15 mouse cellular contexts compared by ENCODE assay signal in the genomic region with DNA sequence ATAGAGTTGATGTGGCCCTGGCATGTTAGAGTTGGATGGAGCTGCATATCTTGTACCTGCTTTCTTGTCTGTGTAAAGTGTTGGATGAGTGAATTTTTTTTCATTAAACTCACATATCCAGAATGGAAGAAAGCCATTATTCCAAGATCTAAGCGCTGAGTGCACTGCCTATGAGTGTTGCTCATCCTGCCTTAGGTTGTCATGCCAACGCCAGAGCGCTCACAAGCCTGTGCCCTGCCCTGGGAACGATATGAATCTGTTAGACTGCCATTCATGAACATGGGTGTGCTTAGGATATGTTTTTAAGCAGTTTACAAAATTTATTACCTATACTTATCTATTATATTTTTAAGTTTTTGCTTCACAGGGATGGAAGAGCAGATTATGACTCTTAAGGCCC.
DNase-seq lines count a peak whose midpoint lies in the region; ATAC-seq and TF ChIP-seq lines count a peak whose summit lies in the region.
"Had no signal": no experiment of that assay in that cellular context is flagged by ENCODE, and none has a peak within 500 bp of the region (broad histone marks: within the 10 kb centered on the region; RNA-seq: fewer than 3 reads in every experiment).

No protein-coding gene starts in this region.

- ATAC-seq in neural tube, embryonic 11.5 days (ENCODE audit: insufficient read depth, low FRiP score, low TSS enrichment) = 0 out of 2 replicates have a peak, but pooled peaks have one; percentile 60
- ATAC-seq in neural tube, embryonic 15.5 days (ENCODE audit: low FRiP score) = no peak; the same call in 1 of the 2 replicates
- ATAC-seq in hindbrain, postnatal 0 days = peak; percentile 79
- peak; percentile 87 for ATAC-seq in midbrain, postnatal 0 days (ENCODE audit: low FRiP score)

- no peak overlapping the region for H3K4me2 ChIP-seq in neural tube, embryonic 11.5 days (ENCODE audit: low read depth)
- no peak overlapping the region for H3K4me2 ChIP-seq in neural tube, embryonic 15.5 days
- H3K4me2 ChIP-seq in hindbrain, postnatal 0 days (ENCODE audit: low read depth, low read length) = no peak overlapping the region
- H3K4me2 ChIP-seq in midbrain, postnatal 0 days (ENCODE audit: low read depth, low read length, poor library complexity, severe bottlenecking) = no peak overlapping the region
- H3K4me2 ChIP-seq: lung, embryonic 15.5 days had no signal

- H3K36me3 ChIP-seq in neural tube, embryonic 11.5 days (ENCODE audit: control insufficient read depth, insufficient read depth, low read length) = no peaks in the 10 kb centered on the region
- H3K36me3 ChIP-seq in neural tube, embryonic 15.5 days = no peaks in the 10 kb centered on the region
- H3K36me3 ChIP-seq in hindbrain, postnatal 0 days (ENCODE audit: insufficient read depth, low read length) = no peaks in the 10 kb centered on the region
- no peaks in the 10 kb centered on the region for H3K36me3 ChIP-seq in midbrain, postnatal 0 days (ENCODE audit: insufficient read depth, low read length)
- H3K36me3 ChIP-seq: lung, embryonic 15.5 days had no signal

- H3K9me3 ChIP-seq in neural tube, embryonic 11.5 days (ENCODE audit: control insufficient read depth, low read length) = no peaks in the 10 kb centered on the region
- H3K9me3 ChIP-seq in neural tube, embryonic 15.5 days (replicated peaks) = no peaks in the 10 kb centered on the region
- H3K9me3 ChIP-seq in hindbrain, postnatal 0 days (ENCODE audit: low read length) = no peaks in the 10 kb centered on the region
- no peaks in the 10 kb centered on the region for H3K9me3 ChIP-seq in midbrain, postnatal 0 days (ENCODE audit: low read length)
- H3K9me3 ChIP-seq: lung, embryonic 15.5 days had no signal

- H3K4me1 ChIP-seq in neural tube, embryonic 11.5 days (ENCODE audit: control insufficient read depth, insufficient read depth, low read length) = no peaks in the 10 kb centered on the region
- no peaks in the 10 kb centered on the region for H3K4me1 ChIP-seq in neural tube, embryonic 15.5 days
- no peaks in the 10 kb centered on the region for H3K4me1 ChIP-seq in hindbrain, postnatal 0 days (ENCODE audit: insufficient read depth, low read length)
- no peaks in the 10 kb centered on the region for H3K4me1 ChIP-seq in midbrain, postnatal 0 days (ENCODE audit: insufficient read depth, low read length)
- H3K4me1 ChIP-seq: lung, embryonic 15.5 days had no signal

- DNase-seq in frontal cortex, postnatal 14 days (ENCODE audit: low spot score in 2 of 2) = peak; percentile 6 to 8
- DNase-seq in frontal cortex, postnatal 10 days (ENCODE audit: low spot score in 2 of 2) = no peak
- DNase-seq in neural tube, embryonic 11.5 days (ENCODE audit: low spot score) = no peak
- DNase-seq in hindbrain, postnatal 0 days (ENCODE audit: low spot score) = peak; percentile 57
- DNase-seq in midbrain, postnatal 0 days (ENCODE audit: low spot score) = peak; percentile 54
- no peak for DNase-seq in liver
- DNase-seq in gastrocnemius, adult 18-20 months (ENCODE audit: low spot score) = no peak
- DNase-seq: adrenal gland, adult 2 months; B cell, adult 2 months; cerebellum, postnatal 14 days; kidney, adult 9 months; retina, postnatal 1 day; thymus, adult 2 months had no signal

- H3K9ac ChIP-seq in neural tube, embryonic 11.5 days (ENCODE audit: low read length) = no peak overlapping the region
- no peak overlapping the region for H3K9ac ChIP-seq in neural tube, embryonic 15.5 days (replicated peaks)
- no peak overlapping the region for H3K9ac ChIP-seq in hindbrain, postnatal 0 days (replicated peaks; ENCODE audit: low read length)
- H3K9ac ChIP-seq in midbrain, postnatal 0 days (replicated peaks; ENCODE audit: low read length, poor library complexity, severe bottlenecking) = no peak overlapping the region
- H3K9ac ChIP-seq: lung, embryonic 15.5 days had no signal

- TF ChIP-seq CTCF in hindbrain, postnatal 0 days (IDR thresholded peaks at IDR 0.05; ENCODE audit: low read depth) = no peak
- no peak for TF ChIP-seq CTCF in midbrain, postnatal 0 days (IDR thresholded peaks at IDR 0.05)

- no peaks in the 10 kb centered on the region for H3K27me3 ChIP-seq in neural tube, embryonic 11.5 days (ENCODE audit: control insufficient read depth, insufficient read depth, low read length)
- no peaks in the 10 kb centered on the region for H3K27me3 ChIP-seq in neural tube, embryonic 15.5 days (replicated peaks)
- H3K27me3 ChIP-seq in hindbrain, postnatal 0 days (ENCODE audit: insufficient read depth, low read length) = no peaks in the 10 kb centered on the region
- no peaks in the 10 kb centered on the region for H3K27me3 ChIP-seq in midbrain, postnatal 0 days (ENCODE audit: insufficient read depth, low read length)
- H3K27me3 ChIP-seq: lung, embryonic 15.5 days had no signal

- no peak overlapping the region for H3K4me3 ChIP-seq in neural tube, embryonic 11.5 days (ENCODE audit: low read depth, low read length)
- H3K4me3 ChIP-seq in neural tube, embryonic 15.5 days (replicated peaks) = no peak overlapping the region
- no peak overlapping the region for H3K4me3 ChIP-seq in hindbrain, postnatal 0 days (ENCODE audit: low read length)
- H3K4me3 ChIP-seq in midbrain, postnatal 0 days (ENCODE audit: low read depth, low read length) = no peak overlapping the region
- H3K4me3 ChIP-seq: lung, embryonic 15.5 days had no signal

- 80% methylated on average over 4 of the region's 4 CpGs for WGBS in neural tube, embryonic 11.5 days
- 60% methylated on average over 4 of the region's 4 CpGs for WGBS in neural tube, embryonic 15.5 days
- WGBS in hindbrain, postnatal 0 days = 46% methylated on average over 4 of the region's 4 CpGs
- 40% methylated on average over 4 of the region's 4 CpGs for WGBS in midbrain, postnatal 0 days

- no peak overlapping the region for H3K27ac ChIP-seq in neural tube, embryonic 11.5 days (ENCODE audit: low read depth, low read length)
- H3K27ac ChIP-seq in neural tube, embryonic 15.5 days (replicated peaks) = no peak overlapping the region
- H3K27ac ChIP-seq in hindbrain, postnatal 0 days = no peak overlapping the region
- no peak overlapping the region for H3K27ac ChIP-seq in midbrain, postnatal 0 days (ENCODE audit: low read depth, low read length)
- H3K27ac ChIP-seq: lung, embryonic 15.5 days had no signal

Comparison
In these comparisons a context has a peak if more than half of its experiments do, and no peak if none do; other contexts are left out.
1. DNase-seq: peak in frontal cortex, postnatal 14 days (2 of 2), hindbrain, postnatal 0 days (single experiment) and midbrain, postnatal 0 days (single experiment); none in frontal cortex, postnatal 10 days (0 of 2), neural tube, embryonic 11.5 days (single experiment), liver (single experiment) and gastrocnemius, adult 18-20 months (single experiment).